8 mouse cellular contexts compared by ENCODE assay signal in genomic region chr15:102103947-102104555, GRCm38 (mm10). TPM values are rescaled to one million over a fixed set of nuclear protein-coding genes. Genes with fewer than 3 reads are reported as not detected.
A peak's percentile ranks its signal among the peaks of the same experiment; 100 is the strongest.
DNase-seq lines count a peak whose midpoint lies in the region; ATAC-seq lines count a peak whose summit lies in the region.

No protein-coding gene starts in this region.

- no peak overlapping the region for H3K4me3 ChIP-seq in forebrain, embryonic 13.5 days
- H3K4me3 ChIP-seq in hindbrain, embryonic 10.5 days = peak overlapping the region; percentile 46
- H3K4me3 ChIP-seq in limb, embryonic 13.5 days = peak overlapping the region; percentile 61

- H3K9ac ChIP-seq in forebrain, embryonic 13.5 days = no peak overlapping the region
- H3K9ac ChIP-seq in limb, embryonic 13.5 days = peak overlapping the region; percentile 79

- 26% methylated on average over 12 of the region's 12 CpGs for WGBS in forebrain, embryonic 13.5 days
- WGBS in hindbrain, embryonic 10.5 days = 23% methylated on average over 12 of the region's 12 CpGs
- 26% methylated on average over 12 of the region's 12 CpGs for WGBS in limb, embryonic 13.5 days

- H3K27ac ChIP-seq in forebrain, embryonic 13.5 days = no peak overlapping the region
- H3K27ac ChIP-seq in hindbrain, embryonic 10.5 days = peak overlapping the region; percentile 86
- H3K27ac ChIP-seq in limb, embryonic 13.5 days = peak overlapping the region; percentile 98

- DNase-seq in ovary, postnatal 36 days (ENCODE audit: low spot score) = peak; percentile 62
- no peak for DNase-seq in ovary, postnatal 10 days (ENCODE audit: low spot score)
- peak; percentile 46 for DNase-seq in hindbrain, embryonic 10.5 days (ENCODE audit: low spot score)
- peak; percentile 40 for DNase-seq in neural tube, embryonic 10.5 days (ENCODE audit: extremely low spot score, low spot score)
- DNase-seq in B cell, adult 2 months = no peak

- peak overlapping the region; percentile 12 for H3K4me2 ChIP-seq in forebrain, embryonic 13.5 days
- peak overlapping the region; percentile 83 for H3K4me2 ChIP-seq in limb, embryonic 13.5 days (replicated peaks)

- no peaks in the 10 kb centered on the region for H3K9me3 ChIP-seq in forebrain, embryonic 13.5 days (replicated peaks)
- no peaks in the 10 kb centered on the region for H3K9me3 ChIP-seq in hindbrain, embryonic 10.5 days
- H3K9me3 ChIP-seq in limb, embryonic 13.5 days = no peaks in the 10 kb centered on the region

- no peaks in the 10 kb centered on the region for H3K36me3 ChIP-seq in forebrain, embryonic 13.5 days (ENCODE audit: poor library complexity, severe bottlenecking)
- H3K36me3 ChIP-seq in hindbrain, embryonic 10.5 days = no peaks in the 10 kb centered on the region
- H3K36me3 ChIP-seq in limb, embryonic 13.5 days = peaks cover 26% of the 10 kb centered on the region

- H3K4me1 ChIP-seq in forebrain, embryonic 13.5 days = peaks cover 73% of the 10 kb centered on the region
- H3K4me1 ChIP-seq in hindbrain, embryonic 10.5 days (replicated peaks) = peaks cover 92% of the 10 kb centered on the region
- H3K4me1 ChIP-seq in limb, embryonic 13.5 days = peaks cover 93% of the 10 kb centered on the region

- no peak for ATAC-seq in forebrain, embryonic 13.5 days
- no peak for ATAC-seq in limb, embryonic 13.5 days (ENCODE audit: low FRiP score, low read depth)
- no peak for ATAC-seq in cerebellum, adult (ENCODE audit: insufficient number of reproducible peaks, low FRiP score, low TSS enrichment)

- peaks cover 66% of the 10 kb centered on the region for H3K27me3 ChIP-seq in forebrain, embryonic 13.5 days
- H3K27me3 ChIP-seq in hindbrain, embryonic 10.5 days (ENCODE audit: insufficient read depth, poor library complexity, severe bottlenecking) = peaks cover 82% of the 10 kb centered on the region
- peaks cover 9% of the 10 kb centered on the region; the same call in 1 of the 2 replicates for H3K27me3 ChIP-seq in limb, embryonic 13.5 days

RNA-seq across cellular contexts. Expression of gene Tns2, which starts 3.8 kb away (rescaled TPM):
- polyA plus RNA-seq in forebrain, embryonic 13.5 days (2015; fragmentation: Nextera tagmentation; extraction: Ambion mirVana) = 4.5 and 6.7 TPM in 2 replicates
- 11.8 and 13.8 TPM in 2 replicates for polyA plus RNA-seq in hindbrain, embryonic 10.5 days (2016; fragmentation: Nextera tagmentation; extraction: Ambion mirVana)
- polyA plus RNA-seq in limb, embryonic 13.5 days (2015; fragmentation: Nextera tagmentation; extraction: Ambion mirVana) = 39.8 and 45.3 TPM in 2 replicates

RNA-seq across cellular contexts. Expression of gene Eif4b, which starts 30.5 kb away (rescaled TPM):
- 90.5 and 102 TPM in 2 replicates for polyA plus RNA-seq in forebrain, embryonic 13.5 days (2015; fragmentation: Nextera tagmentation; extraction: Ambion mirVana)
- 80.4 and 122 TPM in 2 replicates for polyA plus RNA-seq in hindbrain, embryonic 10.5 days (2016; fragmentation: Nextera tagmentation; extraction: Ambion mirVana)
- polyA plus RNA-seq in limb, embryonic 13.5 days (2015; fragmentation: Nextera tagmentation; extraction: Ambion mirVana) = 118 and 120 TPM in 2 replicates

RNA-seq across cellular contexts. Expression of gene Spryd3, which starts 32.0 kb away (rescaled TPM):
- 21.7 and 25.4 TPM in 2 replicates for polyA plus RNA-seq in forebrain, embryonic 13.5 days (2015; fragmentation: Nextera tagmentation; extraction: Ambion mirVana)
- polyA plus RNA-seq in hindbrain, embryonic 10.5 days (2016; fragmentation: Nextera tagmentation; extraction: Ambion mirVana) = 14.6 and 17.6 TPM in 2 replicates
- 22.9 and 23.2 TPM in 2 replicates for polyA plus RNA-seq in limb, embryonic 13.5 days (2015; fragmentation: Nextera tagmentation; extraction: Ambion mirVana)

RNA-seq across cellular contexts. Expression of gene Igfbp6, which starts 40.1 kb away (rescaled TPM):
- polyA plus RNA-seq in forebrain, embryonic 13.5 days (2015; fragmentation: Nextera tagmentation; extraction: Ambion mirVana) = 0.37 and 0.40 TPM in 2 replicates
- polyA plus RNA-seq in hindbrain, embryonic 10.5 days (2016; fragmentation: Nextera tagmentation; extraction: Ambion mirVana) = 0.20 TPM in 1 of 2 replicates, not detected in the other
- polyA plus RNA-seq in limb, embryonic 13.5 days (2015; fragmentation: Nextera tagmentation; extraction: Ambion mirVana) = 3.9 and 4.4 TPM in 2 replicates

RNA-seq across cellular contexts. Expression of gene Soat2, which starts 46.3 kb away (rescaled TPM):
- 0.10 TPM in 1 of 2 replicates, not detected in the other for polyA plus RNA-seq in forebrain, embryonic 13.5 days (2015; fragmentation: Nextera tagmentation; extraction: Ambion mirVana)
- 0.35 and 0.38 TPM in 2 replicates for polyA plus RNA-seq in hindbrain, embryonic 10.5 days (2016; fragmentation: Nextera tagmentation; extraction: Ambion mirVana)
- polyA plus RNA-seq in limb, embryonic 13.5 days (2015; fragmentation: Nextera tagmentation; extraction: Ambion mirVana) = 0.20 and 0.27 TPM in 2 replicates

Comparison
In these comparisons a context has a peak if more than half of its experiments do, and no peak if none do; other contexts are left out.
1. DNase-seq: peak in ovary, postnatal 36 days (single experiment), hindbrain, embryonic 10.5 days (single experiment) and neural tube, embryonic 10.5 days (single experiment); none in ovary, postnatal 10 days (single experiment) and B cell, adult 2 months (0 of 2).